Mouse (Mus musculus): ENCODE measurements around the gene Olfr492.

The Olfr492 gene

GRCm38 (mm10) chr7:108323574-108323973 lies at the start of gene Olfr492:
Gene Olfr492 (minus strand): TSS chr7:108323674.
- no peak for DNase-seq (ENCODE audit: low spot score)

- no peak for DNase-seq (ENCODE audit: low spot score)
Measured at GRCm38 (mm10) chr7:108365035-108365434, 41.6 kb upstream of the Olfr492 start, which contains the start of gene Olfr494. Gene Olfr494 (plus strand): TSS chr7:108365335.

GRCm38 (mm10) chr7:108346879-108347278 lies 23.4 kb upstream of the Olfr492 start, which contains the start of gene Olfr493:
Gene Olfr493 (minus strand): TSS chr7:108346979.
- DNase-seq (ENCODE audit: low spot score): no peak

- no peak for DNase-seq (ENCODE audit: low spot score)
Measured at GRCm38 (mm10) chr7:108313151-108313550, 10.3 kb downstream of the Olfr492 start, which contains the start of gene Olfr491. Gene Olfr491 (plus strand): TSS chr7:108313451.

GRCm38 (mm10) chr7:108288834-108289233 lies 34.6 kb downstream of the Olfr492 start, which contains the start of gene Olfr490:
Gene Olfr490 (minus strand): TSS chr7:108288934.
- DNase-seq (ENCODE audit: low spot score): no peak
